Mouse (Mus musculus): ENCODE measurements around the gene Atg14. TPM values are rescaled to one million over a fixed set of nuclear protein-coding genes. Genes with fewer than 3 reads are reported as not detected.

Gene Atg14
- polyA plus RNA-seq, 1 experiment from 2014 or later = 19.7 TPM

- Histone ChIP-seq H3K4me1 (ENCODE audit: control insufficient read depth, insufficient read depth, low read length) (no peaks in the 10 kb centered on the region), H3K36me3 (ENCODE audit: control insufficient read depth, insufficient read depth, low read length) (no peaks in the 10 kb centered on the region), H3K27ac (ENCODE audit: low read length) (no peak overlapping the region), H3K4me3 (ENCODE audit: low read depth, low read length) (no peak overlapping the region), H3K9me3 (replicated peaks; ENCODE audit: control insufficient read depth, low read length, poor library complexity, severe bottlenecking) (no peaks in the 10 kb centered on the region), H3K4me2 (ENCODE audit: low read length) (no peak overlapping the region), H3K9ac (ENCODE audit: low read depth, low read length) (no peak overlapping the region), H3K27me3 (ENCODE audit: control insufficient read depth, insufficient read depth, low read depth, low read length) (no peaks in the 10 kb centered on the region)
- ATAC-seq = no peak
Measured at GRCm38 (mm10) chr14:47508035-47508434, 62.4 kb downstream of the Atg14 start.

DNA sequence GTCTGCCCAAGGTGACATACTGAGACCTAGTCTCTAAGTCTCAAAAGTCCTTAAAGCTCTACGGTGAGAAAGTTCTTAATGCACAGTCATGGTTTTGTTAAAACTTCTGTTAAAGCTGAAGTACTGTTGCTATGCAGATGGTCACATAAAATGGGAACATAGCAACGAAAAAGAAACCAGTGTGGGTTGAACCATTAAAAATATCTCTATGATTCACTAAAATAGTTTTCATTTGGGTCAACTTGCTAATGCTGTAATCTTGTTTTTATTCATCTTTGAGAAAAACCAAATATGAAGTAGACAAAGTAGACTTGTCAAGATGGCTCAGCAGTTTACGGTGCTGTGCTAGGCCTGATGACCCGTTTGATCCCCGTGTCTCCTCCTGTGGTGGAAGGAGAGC is 63.8 kb downstream of the Atg14 start:
- no peaks in the 10 kb centered on the region for H3K27me3 ChIP-seq (ENCODE audit: control insufficient read depth, insufficient read depth, low read depth, low read length)
- no peak for ATAC-seq
- no peak overlapping the region for H3K27ac ChIP-seq (ENCODE audit: low read length)
- no peak overlapping the region for H3K4me3 ChIP-seq (ENCODE audit: low read depth, low read length)
- H3K4me1 ChIP-seq (ENCODE audit: control insufficient read depth, insufficient read depth, low read length) = no peaks in the 10 kb centered on the region
- no peak overlapping the region for H3K9ac ChIP-seq (ENCODE audit: low read depth, low read length)
- no peaks in the 10 kb centered on the region for H3K36me3 ChIP-seq (ENCODE audit: control insufficient read depth, insufficient read depth, low read length)
- no peaks in the 10 kb centered on the region for H3K9me3 ChIP-seq (replicated peaks; ENCODE audit: control insufficient read depth, low read length, poor library complexity, severe bottlenecking)
- no peak overlapping the region for H3K4me2 ChIP-seq (ENCODE audit: low read length)
- WGBS = 96% methylated on average over 5 of the region's 5 CpGs

DNA sequence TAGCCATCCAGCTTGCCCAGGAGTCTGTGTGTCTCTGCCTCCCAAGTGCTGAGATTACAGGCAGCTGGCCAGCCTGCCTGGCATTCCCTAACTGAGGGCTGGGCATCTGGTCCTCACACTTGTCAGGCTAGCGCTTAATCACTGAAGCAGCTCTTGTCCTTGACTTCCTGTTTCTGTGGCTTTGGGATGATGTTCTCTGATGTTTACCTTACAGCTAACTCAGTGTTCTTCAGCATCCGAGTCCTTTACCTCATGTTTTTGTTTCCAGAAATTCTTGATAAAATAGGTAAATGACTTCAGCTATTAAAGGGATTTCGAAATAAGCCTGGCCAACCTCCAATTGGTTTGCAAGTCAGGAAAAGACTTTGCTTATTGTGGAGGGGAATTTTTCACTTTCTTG is 66.4 kb downstream of the Atg14 start:
- Histone ChIP-seq H3K36me3 (ENCODE audit: control insufficient read depth, insufficient read depth, low read length) (no peaks in the 10 kb centered on the region), H3K9me3 (replicated peaks; ENCODE audit: control insufficient read depth, low read length, poor library complexity, severe bottlenecking) (no peaks in the 10 kb centered on the region), H3K27ac (ENCODE audit: low read length) (no peak overlapping the region), H3K9ac (ENCODE audit: low read depth, low read length) (no peak overlapping the region), H3K27me3 (ENCODE audit: control insufficient read depth, insufficient read depth, low read depth, low read length) (no peaks in the 10 kb centered on the region), H3K4me3 (ENCODE audit: low read depth, low read length) (no peak overlapping the region), H3K4me2 (ENCODE audit: low read length) (no peak overlapping the region), H3K4me1 (ENCODE audit: control insufficient read depth, insufficient read depth, low read length) (no peaks in the 10 kb centered on the region)
- ATAC-seq = no peak
- 95% methylated on average over 3 of the region's 3 CpGs for WGBS

- Histone ChIP-seq H3K4me2 (ENCODE audit: low read length) (no peak overlapping the region), H3K4me1 (ENCODE audit: control insufficient read depth, insufficient read depth, low read length) (no peaks in the 10 kb centered on the region), H3K4me3 (ENCODE audit: low read depth, low read length) (no peak overlapping the region), H3K27ac (ENCODE audit: low read length) (no peak overlapping the region), H3K27me3 (ENCODE audit: control insufficient read depth, insufficient read depth, low read depth, low read length) (no peaks in the 10 kb centered on the region), H3K9me3 (replicated peaks; ENCODE audit: control insufficient read depth, low read length, poor library complexity, severe bottlenecking) (no peaks in the 10 kb centered on the region), H3K36me3 (ENCODE audit: control insufficient read depth, insufficient read depth, low read length) (no peaks in the 10 kb centered on the region), H3K9ac (ENCODE audit: low read depth, low read length) (no peak overlapping the region)
- ATAC-seq = no peak
- 57% methylated on average over 5 of the region's 5 CpGs for WGBS
Measured at GRCm38 (mm10) chr14:47498632-47499031, 71.8 kb downstream of the Atg14 start.

DNA sequence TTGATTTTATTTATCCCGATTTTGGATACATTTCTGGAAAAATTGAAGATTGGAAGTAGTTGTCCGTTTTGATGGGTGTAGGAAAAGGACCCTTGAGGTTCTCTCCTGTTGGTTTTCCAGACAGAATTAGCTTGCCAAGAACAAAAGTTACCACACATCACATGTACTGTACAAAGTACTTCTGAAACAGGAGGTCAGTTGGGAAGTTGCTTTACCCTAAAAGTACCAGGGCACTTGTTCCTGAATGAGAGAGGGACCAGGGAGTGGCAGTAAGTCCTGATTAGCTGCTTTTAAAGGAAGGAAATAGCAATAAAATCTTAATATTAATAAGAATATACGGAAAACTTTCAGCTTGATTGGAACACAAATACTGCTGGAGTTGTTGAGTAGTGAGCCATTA is 73.3 kb downstream of the Atg14 start:
- no peaks in the 10 kb centered on the region for H3K9me3 ChIP-seq (replicated peaks; ENCODE audit: control insufficient read depth, low read length, poor library complexity, severe bottlenecking)
- no peak overlapping the region for H3K4me3 ChIP-seq (ENCODE audit: low read depth, low read length)
- no peak overlapping the region for H3K27ac ChIP-seq (ENCODE audit: low read length)
- no peak overlapping the region for H3K9ac ChIP-seq (ENCODE audit: low read depth, low read length)
- no peaks in the 10 kb centered on the region for H3K4me1 ChIP-seq (ENCODE audit: control insufficient read depth, insufficient read depth, low read length)
- no peaks in the 10 kb centered on the region for H3K27me3 ChIP-seq (ENCODE audit: control insufficient read depth, insufficient read depth, low read depth, low read length)
- H3K4me2 ChIP-seq (ENCODE audit: low read length) = no peak overlapping the region
- 83% methylated on average over 3 of the region's 3 CpGs for WGBS
- no peak for ATAC-seq
- no peaks in the 10 kb centered on the region for H3K36me3 ChIP-seq (ENCODE audit: control insufficient read depth, insufficient read depth, low read length)

DNA sequence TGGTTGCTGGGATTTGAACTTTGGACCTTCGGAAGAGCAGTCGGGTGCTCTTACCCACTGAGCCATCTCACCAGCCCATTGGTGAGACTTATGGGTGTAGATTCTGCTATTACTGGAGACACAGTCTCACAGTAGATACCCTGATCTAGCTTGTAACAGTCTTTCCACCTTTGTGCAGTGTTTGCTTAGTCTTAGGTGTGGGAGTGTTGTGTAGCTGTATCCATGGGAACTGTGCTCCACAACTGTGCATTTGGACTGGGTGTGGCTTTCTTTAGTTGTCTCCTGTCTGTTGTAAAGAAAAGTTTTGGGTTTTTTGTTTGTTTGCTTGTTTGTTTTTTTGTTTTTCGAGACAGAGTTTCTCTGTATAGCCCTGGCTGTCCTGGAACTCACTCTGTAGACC is 74.5 kb downstream of the Atg14 start:
- no peaks in the 10 kb centered on the region for H3K9me3 ChIP-seq (replicated peaks; ENCODE audit: control insufficient read depth, low read length, poor library complexity, severe bottlenecking)
- WGBS = 98% methylated on average over 3 of the region's 3 CpGs
- H3K4me2 ChIP-seq (ENCODE audit: low read length) = no peak overlapping the region
- no peak for ATAC-seq
- no peak overlapping the region for H3K4me3 ChIP-seq (ENCODE audit: low read depth, low read length)
- no peaks in the 10 kb centered on the region for H3K36me3 ChIP-seq (ENCODE audit: control insufficient read depth, insufficient read depth, low read length)
- H3K27me3 ChIP-seq (ENCODE audit: control insufficient read depth, insufficient read depth, low read depth, low read length) = no peaks in the 10 kb centered on the region
- H3K4me1 ChIP-seq (ENCODE audit: control insufficient read depth, insufficient read depth, low read length) = no peaks in the 10 kb centered on the region
- H3K9ac ChIP-seq (ENCODE audit: low read depth, low read length) = no peak overlapping the region
- H3K27ac ChIP-seq (ENCODE audit: low read length) = no peak overlapping the region

GRCm38 (mm10) chr14:47493592-47494361 is 76.7 kb downstream of the Atg14 start:
- WGBS = 99% methylated on average over 2 of the region's 2 CpGs

More at GRCm38 (mm10) chr14:47493592-47494361, 76.7 kb downstream of the Atg14 start:
- Histone ChIP-seq H3K4me2 (ENCODE audit: low read length) (no peak overlapping the region), H3K9me3 (replicated peaks; ENCODE audit: control insufficient read depth, low read length, poor library complexity, severe bottlenecking) (no peaks in the 10 kb centered on the region), H3K9ac (ENCODE audit: low read depth, low read length) (no peak overlapping the region), H3K27ac (ENCODE audit: low read length) (no peak overlapping the region), H3K4me3 (ENCODE audit: low read depth, low read length) (no peak overlapping the region), H3K27me3 (ENCODE audit: control insufficient read depth, insufficient read depth, low read depth, low read length) (no peaks in the 10 kb centered on the region), H3K36me3 (ENCODE audit: control insufficient read depth, insufficient read depth, low read length) (no peaks in the 10 kb centered on the region), H3K4me1 (ENCODE audit: control insufficient read depth, insufficient read depth, low read length) (peaks cover 2% of the 10 kb centered on the region; the same call in 1 of the 2 replicates)
- ATAC-seq = no peak

Other genes starting within 250 kb of the Atg14 start
- 2.6 and 5.0 TPM in 2 replicates for gene Lgals3, start 202.9 kb downstream of the Atg14 start, polyA plus RNA-seq (2015; fragmentation: Nextera tagmentation; extraction: Ambion mirVana)
- gene Dlgap5, start 152.2 kb downstream of the Atg14 start, polyA plus RNA-seq (2015; fragmentation: Nextera tagmentation; extraction: Ambion mirVana) = 3.8 and 4.4 TPM in 2 replicates
- 30.0 and 32.6 TPM in 2 replicates for gene Fbxo34, start 120.2 kb downstream of the Atg14 start, polyA plus RNA-seq (2015; fragmentation: Nextera tagmentation; extraction: Ambion mirVana)
- gene Ktn1, start 77.8 kb upstream of the Atg14 start, polyA plus RNA-seq (2015; fragmentation: Nextera tagmentation; extraction: Ambion mirVana) = 62.5 and 67.0 TPM in 2 replicates

Measured in midbrain, embryonic 16.5 days (tissue).